Mouse (Mus musculus): ENCODE data around the gene Eif3d. TPM values are rescaled to one million over a fixed set of nuclear protein-coding genes. Genes with fewer than 3 reads are reported as not detected.
"Not testable (repeated sequence)": the region's sequence is repeated elsewhere in the genome, so short reads cannot be mapped to it uniquely, and the experiment has no call there.

Eif3d gene
- polyA plus RNA-seq (2012; rRNA removed): 62.7 and 91.2 TPM in 2 replicates

- TF ChIP-seq CTCF (IDR thresholded peaks at IDR 0.05; ENCODE audit: insufficient read depth, low read length) (no peak), POLR2A (IDR thresholded peaks at IDR 0.05; ENCODE audit: borderline replicate concordance, extremely low read depth, low read depth, low read length) (peak; percentile 83; the same call in 1 of the 2 replicates)
- DNase-seq: peak; percentile 97
- WGBS: under 1% methylated on average over 72 of the region's 72 CpGs
- peaks cover 4% of the 10 kb centered on the region for H3K4me1 ChIP-seq (ENCODE audit: control insufficient read depth, insufficient read depth, low read length)
- peak within 1 kb of the TSS; percentile 96 for H3K4me3 ChIP-seq (replicated peaks; ENCODE audit: extremely low read depth, low read depth, low read length)
Measured at GRCm38 (mm10) chr15:77970470-77971292, at the start of gene Eif3d. Eif3d (minus strand) TSS chr15:77970813.

- DNase-seq: no peak
- TF ChIP-seq POLR2A (IDR thresholded peaks at IDR 0.05; ENCODE audit: borderline replicate concordance, extremely low read depth, low read depth, low read length): no peak
- TF ChIP-seq CTCF (IDR thresholded peaks at IDR 0.05; ENCODE audit: insufficient read depth, low read length): no peak
- Histone ChIP-seq H3K4me3 (replicated peaks; ENCODE audit: extremely low read depth, low read depth, low read length) (no peak overlapping the region), H3K4me1 (ENCODE audit: control insufficient read depth, insufficient read depth, low read length) (no peaks in the 10 kb centered on the region)
- 83% methylated on average over 1 of the region's 1 CpGs for WGBS
Measured at GRCm38 (mm10) chr15:78014046-78014445, 43.4 kb upstream of the Eif3d start.

GRCm38 (mm10) chr15:78008206-78008605, 37.6 kb upstream of the Eif3d start:
- not testable (repeated sequence) for H3K4me1 ChIP-seq (ENCODE audit: control insufficient read depth, insufficient read depth, low read length); H3K4me3 ChIP-seq (replicated peaks; ENCODE audit: extremely low read depth, low read depth, low read length); DNase-seq
- 86% methylated on average over 8 of the region's 8 CpGs for WGBS

GRCm38 (mm10) chr15:78003929-78004328, 33.3 kb upstream of the Eif3d start:
- no peak overlapping the region for H3K4me3 ChIP-seq (replicated peaks; ENCODE audit: extremely low read depth, low read depth, low read length)
- TF ChIP-seq CTCF (IDR thresholded peaks at IDR 0.05; ENCODE audit: insufficient read depth, low read length): no peak
- TF ChIP-seq POLR2A (IDR thresholded peaks at IDR 0.05; ENCODE audit: borderline replicate concordance, extremely low read depth, low read depth, low read length): no peak
- 22% methylated on average over 9 of the region's 9 CpGs for WGBS
- DNase-seq: no peak
- H3K4me1 ChIP-seq (ENCODE audit: control insufficient read depth, insufficient read depth, low read length): no peaks in the 10 kb centered on the region

- H3K4me3 ChIP-seq (replicated peaks; ENCODE audit: extremely low read depth, low read depth, low read length): no peak overlapping the region
- no peak for TF ChIP-seq POLR2A (IDR thresholded peaks at IDR 0.05; ENCODE audit: borderline replicate concordance, extremely low read depth, low read depth, low read length)
- no peak for TF ChIP-seq CTCF (IDR thresholded peaks at IDR 0.05; ENCODE audit: insufficient read depth, low read length)
- no peaks in the 10 kb centered on the region for H3K4me1 ChIP-seq (ENCODE audit: control insufficient read depth, insufficient read depth, low read length)
- DNase-seq: no peak
- WGBS: 32% methylated on average over 5 of the region's 5 CpGs
Measured at GRCm38 (mm10) chr15:78001400-78001799, 30.8 kb upstream of the Eif3d start.

GRCm38 (mm10) chr15:77988541-77988940, 17.9 kb upstream of the Eif3d start:
- no peak for DNase-seq
- Histone ChIP-seq H3K4me3 (replicated peaks; ENCODE audit: extremely low read depth, low read depth, low read length) (no peak overlapping the region), H3K4me1 (ENCODE audit: control insufficient read depth, insufficient read depth, low read length) (no peaks in the 10 kb centered on the region)
- TF ChIP-seq POLR2A (IDR thresholded peaks at IDR 0.05; ENCODE audit: borderline replicate concordance, extremely low read depth, low read depth, low read length): no peak
- TF ChIP-seq CTCF (IDR thresholded peaks at IDR 0.05; ENCODE audit: insufficient read depth, low read length): no peak
- 55% methylated on average over 5 of the region's 5 CpGs for WGBS

- no peak for TF ChIP-seq POLR2A (IDR thresholded peaks at IDR 0.05; ENCODE audit: borderline replicate concordance, extremely low read depth, low read depth, low read length)
- TF ChIP-seq CTCF (IDR thresholded peaks at IDR 0.05; ENCODE audit: insufficient read depth, low read length): no peak
- 23% methylated on average over 3 of the region's 3 CpGs for WGBS
- DNase-seq: no peak
- Histone ChIP-seq H3K4me1 (ENCODE audit: control insufficient read depth, insufficient read depth, low read length) (no peaks in the 10 kb centered on the region), H3K4me3 (replicated peaks; ENCODE audit: extremely low read depth, low read depth, low read length) (no peak overlapping the region)
Measured at GRCm38 (mm10) chr15:77983391-77983790, 12.8 kb upstream of the Eif3d start.

GRCm38 (mm10) chr15:77982195-77982939, 11.8 kb upstream of the Eif3d start:
- peak; percentile 12 for DNase-seq
- 29% methylated on average over 18 of the region's 18 CpGs for WGBS
- TF ChIP-seq POLR2A (IDR thresholded peaks at IDR 0.05; ENCODE audit: borderline replicate concordance, extremely low read depth, low read depth, low read length) (no peak), CTCF (IDR thresholded peaks at IDR 0.05; ENCODE audit: insufficient read depth, low read length) (peak; percentile 43)
- Histone ChIP-seq H3K4me3 (replicated peaks; ENCODE audit: extremely low read depth, low read depth, low read length) (no peak overlapping the region), H3K4me1 (ENCODE audit: control insufficient read depth, insufficient read depth, low read length) (no peaks in the 10 kb centered on the region)

GRCm38 (mm10) chr15:77981181-77981680, 10.6 kb upstream of the Eif3d start:
- no peak overlapping the region for H3K4me3 ChIP-seq (replicated peaks; ENCODE audit: extremely low read depth, low read depth, low read length)
- no peak for DNase-seq
- 44% methylated on average over 5 of the region's 5 CpGs for WGBS
- H3K4me1 ChIP-seq (ENCODE audit: control insufficient read depth, insufficient read depth, low read length): no peaks in the 10 kb centered on the region
- no peak for TF ChIP-seq POLR2A (IDR thresholded peaks at IDR 0.05; ENCODE audit: borderline replicate concordance, extremely low read depth, low read depth, low read length)
- TF ChIP-seq CTCF (IDR thresholded peaks at IDR 0.05; ENCODE audit: insufficient read depth, low read length): no peak
